Mouse (Mus musculus) frontal cortex, postnatal 14 days (tissue): ENCODE data around the gene Slc4a1ap.

ENCODE experiments used
- DNase-seq, 2 experiments: peaks; one replicate each; pipeline ENCODE4 v3.0.0; 2022; ENCODE audit warnings: low spot score in 2 of 2

Slc4a1ap gene

DNA sequence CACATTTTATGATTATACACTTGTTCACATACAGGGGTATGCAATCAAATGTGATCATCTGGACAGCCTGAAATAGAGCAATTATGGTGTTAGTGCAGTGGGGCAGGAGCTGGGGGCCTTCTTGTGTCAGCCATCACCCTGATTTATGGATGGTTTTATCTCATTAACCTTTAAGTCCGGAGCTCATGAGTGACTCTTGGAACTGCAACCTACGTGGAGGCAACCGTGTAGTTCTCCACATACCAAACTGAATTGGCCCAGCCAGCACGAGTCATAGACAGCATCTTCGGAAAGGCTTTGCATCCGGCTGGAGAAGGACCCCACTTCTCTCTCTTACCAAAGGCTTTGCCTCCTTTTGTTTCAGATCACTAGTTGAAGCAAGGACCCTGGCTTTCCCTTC lies 77.0 kb downstream of the Slc4a1ap start:
- DNase-seq, result no peak

DNA sequence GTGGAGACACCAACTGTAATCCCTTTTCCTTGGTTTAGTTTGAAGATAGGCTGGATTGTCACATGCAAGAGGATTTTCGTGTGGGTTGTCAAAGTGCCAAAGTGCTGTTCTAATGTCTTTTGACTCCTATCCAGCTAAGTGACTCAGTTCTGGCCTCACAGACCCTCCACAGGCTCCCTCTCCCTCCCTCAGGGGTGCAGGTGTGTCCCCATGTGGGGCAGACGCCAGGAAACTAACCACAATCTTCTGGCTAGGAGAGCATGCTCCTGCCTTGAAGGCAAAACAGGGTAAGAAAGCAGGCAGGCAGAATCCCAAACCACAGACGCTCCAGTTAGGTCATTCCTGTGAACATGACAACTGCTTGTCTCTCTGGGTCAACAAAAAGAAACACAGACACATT lies 79.4 kb downstream of the Slc4a1ap start:
- DNase-seq, result no peak
